Mouse (Mus musculus) heart, adult 8-10 months (tissue): ENCODE results near the gene Tmc4. TPM values are rescaled to one million over a fixed set of nuclear protein-coding genes. Genes with fewer than 3 reads are reported as not detected.
"Not testable (repeated sequence)": the region's sequence is repeated elsewhere in the genome, so short reads cannot be mapped to it uniquely, and the experiment has no call there.

Experiments used
- DNase-seq: peaks from one replicate; pipeline ENCODE4 v3.0.0; 2022; ENCODE audit warnings: low spot score
- total RNA-seq, 4 experiments: library from RNA; stranded (reverse); gene quantifications; 2 replicates each; pipeline ENCODE4 v1.2.4; 2022

Gene Tmc4
- 1 to 10 TPM in 1 of 4 experiments, under 1 TPM in 3; 0.66 to 1.1 (median 0.80) TPM for total RNA-seq

GRCm38 (mm10) chr7:3677342-3677741 lies at the start of gene Tmc4:
Gene Tmc4, minus strand, starts transcription at chr7:3677553.
- DNase-seq: no peak

- not testable (repeated sequence) for DNase-seq
These were observed 48.1 kb upstream of the Tmc4 start for GRCm38 (mm10) chr7:3725459-3725858.

DNA sequence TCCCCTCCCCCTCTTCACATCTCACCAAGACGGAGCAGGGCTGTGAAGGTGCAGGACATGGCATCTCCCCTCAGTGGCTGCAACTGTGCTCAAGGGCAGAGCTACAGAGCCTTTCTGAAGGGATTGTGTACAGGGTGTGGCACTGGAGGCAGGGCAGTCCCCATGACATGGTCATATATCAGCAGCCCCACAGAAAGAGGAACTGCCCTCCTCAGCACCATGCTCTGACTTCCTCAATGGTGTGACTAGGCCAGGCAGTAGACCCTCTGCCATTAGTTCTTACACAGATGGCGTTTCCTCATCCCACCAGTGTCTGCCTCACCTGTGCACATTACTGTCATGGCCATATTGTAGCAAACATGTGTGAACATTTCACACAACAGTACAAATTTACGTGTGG lies 42.9 kb upstream of the Tmc4 start, which contains the start of gene Pirb:
Pirb (minus strand) TSS at position 124 of the 400 bp plus-strand sequence.
- not testable (repeated sequence) for DNase-seq

DNA sequence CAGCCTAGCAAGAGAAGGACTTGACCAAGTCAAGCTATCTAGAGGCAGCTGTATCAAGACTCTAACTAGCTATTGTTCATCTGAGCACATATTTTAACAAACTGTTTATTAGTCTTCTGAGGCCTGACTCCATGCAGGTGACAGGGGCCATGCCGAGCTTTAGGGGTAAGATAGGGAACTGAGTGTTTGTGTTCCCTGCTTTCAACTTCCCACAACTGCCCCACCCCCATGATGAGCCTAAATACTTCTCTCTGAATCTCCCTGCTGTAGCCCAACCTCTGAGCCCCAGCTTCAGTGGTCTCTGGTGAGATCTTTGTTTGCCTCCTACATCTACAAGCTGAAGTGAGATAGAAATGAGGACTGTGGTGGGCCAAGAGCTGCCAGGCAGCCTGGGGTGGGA lies 37.9 kb upstream of the Tmc4 start:
- DNase-seq: no peak

DNA sequence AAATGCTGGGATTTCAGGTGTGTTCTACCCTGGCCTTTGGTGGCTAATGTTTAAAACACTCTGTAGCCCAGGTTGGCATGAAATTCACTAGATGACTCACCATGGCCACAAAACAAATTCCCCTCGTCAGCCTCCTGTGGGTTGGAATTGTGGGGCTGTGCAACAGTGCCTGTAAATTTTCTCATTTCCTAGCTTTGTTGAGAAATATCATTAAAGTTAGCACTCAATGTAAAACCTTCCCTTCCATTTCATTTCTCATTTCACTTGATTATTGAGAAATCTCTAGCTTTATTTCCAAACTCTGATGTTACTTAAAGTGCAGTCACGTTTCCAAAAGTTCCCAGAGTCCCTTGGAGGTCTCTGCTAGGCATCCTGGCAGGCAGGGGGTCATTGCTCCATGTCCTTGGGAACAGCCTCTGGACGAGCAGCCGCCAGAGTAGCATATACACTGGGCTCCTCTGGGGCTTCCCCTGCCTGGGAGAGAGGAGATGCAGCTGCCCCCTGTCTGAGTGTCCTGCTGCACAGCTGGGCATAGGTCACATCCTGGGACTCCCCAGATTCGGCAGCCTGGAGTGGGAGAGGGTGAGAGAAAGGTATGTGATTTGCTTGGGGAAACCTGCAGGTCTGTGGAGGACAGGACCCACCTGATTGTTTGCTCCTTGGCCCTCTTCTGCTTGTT lies 35.0 kb upstream of the Tmc4 start:
- DNase-seq: no peak

- no peak for DNase-seq
These were observed 31.6 kb upstream of the Tmc4 start for GRCm38 (mm10) chr7:3709000-3709399.

GRCm38 (mm10) chr7:3708447-3708980 lies 31.2 kb upstream of the Tmc4 start:
- not testable (repeated sequence) for DNase-seq

GRCm38 (mm10) chr7:3707568-3708413 lies 30.4 kb upstream of the Tmc4 start:
- no peak for DNase-seq

GRCm38 (mm10) chr7:3707027-3707426 lies 29.7 kb upstream of the Tmc4 start:
- DNase-seq: no peak

GRCm38 (mm10) chr7:3706343-3706934 lies 29.1 kb upstream of the Tmc4 start:
- DNase-seq: no peak

DNA sequence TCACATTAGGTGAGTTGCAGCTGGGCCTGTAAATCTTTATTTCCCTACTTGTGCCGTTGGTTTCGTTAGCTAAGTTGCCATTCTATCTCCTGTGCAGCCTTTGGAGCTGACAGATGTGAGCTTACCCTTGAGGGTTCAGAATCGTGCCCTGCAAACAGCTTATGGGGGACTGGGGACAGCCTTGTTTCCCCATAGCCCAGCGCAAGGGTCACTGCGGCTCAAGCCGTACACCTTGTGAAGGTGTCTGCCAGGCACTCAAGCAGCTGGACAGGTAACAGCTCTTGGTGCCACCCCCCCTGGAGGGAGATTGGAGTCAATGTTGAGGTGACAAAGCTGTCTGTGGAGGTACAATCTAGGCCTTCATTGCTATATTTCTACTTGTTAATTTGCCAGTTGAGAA lies 28.6 kb upstream of the Tmc4 start:
- DNase-seq: no peak

DNA sequence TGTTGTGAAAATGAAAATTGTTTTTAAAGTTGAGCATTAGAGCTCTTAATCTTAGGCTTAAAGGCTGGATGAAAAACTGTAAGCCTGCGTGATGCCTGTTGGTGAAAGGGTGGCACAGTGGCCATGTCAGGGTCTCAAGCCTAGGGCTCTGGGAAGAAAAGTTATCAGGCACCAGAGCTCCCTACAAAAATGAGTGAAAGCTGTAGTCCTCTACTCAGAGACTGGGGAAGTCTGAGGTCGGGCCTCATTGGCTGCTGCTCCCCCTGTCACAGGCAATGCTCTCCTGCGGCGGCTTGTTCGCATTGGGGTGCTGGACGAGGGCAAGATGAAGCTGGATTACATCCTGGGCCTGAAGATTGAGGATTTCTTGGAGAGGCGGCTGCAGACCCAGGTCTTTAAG lies 28.1 kb upstream of the Tmc4 start:
- not testable (repeated sequence) for DNase-seq

GRCm38 (mm10) chr7:3704475-3704874 lies 27.1 kb upstream of the Tmc4 start:
- DNase-seq: no peak

DNA sequence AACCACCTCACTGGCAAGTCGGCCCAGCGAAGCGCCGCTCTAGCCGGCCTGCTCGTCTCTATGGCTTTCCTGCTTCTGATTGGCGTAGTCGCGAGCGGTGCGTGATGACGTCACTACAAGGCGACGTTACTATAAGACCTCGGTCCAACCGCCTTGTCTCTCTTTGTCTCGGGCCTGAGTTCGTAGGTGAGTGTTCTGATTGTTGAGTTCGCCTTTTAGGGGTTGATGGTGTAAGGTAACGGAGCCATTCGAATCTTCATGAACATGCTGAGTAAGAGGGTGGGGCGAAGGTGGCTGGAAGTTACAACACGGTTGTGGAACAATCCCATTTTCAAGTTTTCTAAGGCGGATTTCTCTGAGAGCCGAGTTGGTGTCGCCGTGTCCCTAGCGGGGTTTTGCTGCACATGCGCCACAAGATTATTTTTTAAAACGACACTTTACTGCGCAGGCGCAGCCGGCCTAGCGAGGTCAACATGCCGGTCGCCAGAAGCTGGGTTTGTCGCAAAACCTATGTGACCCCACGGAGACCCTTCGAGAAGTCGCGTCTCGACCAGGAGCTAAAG lies 26.6 kb upstream of the Tmc4 start, which contains the start of gene Rps9:
Rps9 (plus strand) TSS at position 115 of the 563 bp plus-strand sequence.
- peak; percentile 98 for DNase-seq

- no peak for DNase-seq
These were observed 26.0 kb upstream of the Tmc4 start for GRCm38 (mm10) chr7:3703148-3703878.

- DNase-seq: no peak
These were observed 21.1 kb upstream of the Tmc4 start for GRCm38 (mm10) chr7:3698471-3698870.

GRCm38 (mm10) chr7:3694949-3695305 lies 17.6 kb upstream of the Tmc4 start:
- DNase-seq: not testable (repeated sequence)

DNA sequence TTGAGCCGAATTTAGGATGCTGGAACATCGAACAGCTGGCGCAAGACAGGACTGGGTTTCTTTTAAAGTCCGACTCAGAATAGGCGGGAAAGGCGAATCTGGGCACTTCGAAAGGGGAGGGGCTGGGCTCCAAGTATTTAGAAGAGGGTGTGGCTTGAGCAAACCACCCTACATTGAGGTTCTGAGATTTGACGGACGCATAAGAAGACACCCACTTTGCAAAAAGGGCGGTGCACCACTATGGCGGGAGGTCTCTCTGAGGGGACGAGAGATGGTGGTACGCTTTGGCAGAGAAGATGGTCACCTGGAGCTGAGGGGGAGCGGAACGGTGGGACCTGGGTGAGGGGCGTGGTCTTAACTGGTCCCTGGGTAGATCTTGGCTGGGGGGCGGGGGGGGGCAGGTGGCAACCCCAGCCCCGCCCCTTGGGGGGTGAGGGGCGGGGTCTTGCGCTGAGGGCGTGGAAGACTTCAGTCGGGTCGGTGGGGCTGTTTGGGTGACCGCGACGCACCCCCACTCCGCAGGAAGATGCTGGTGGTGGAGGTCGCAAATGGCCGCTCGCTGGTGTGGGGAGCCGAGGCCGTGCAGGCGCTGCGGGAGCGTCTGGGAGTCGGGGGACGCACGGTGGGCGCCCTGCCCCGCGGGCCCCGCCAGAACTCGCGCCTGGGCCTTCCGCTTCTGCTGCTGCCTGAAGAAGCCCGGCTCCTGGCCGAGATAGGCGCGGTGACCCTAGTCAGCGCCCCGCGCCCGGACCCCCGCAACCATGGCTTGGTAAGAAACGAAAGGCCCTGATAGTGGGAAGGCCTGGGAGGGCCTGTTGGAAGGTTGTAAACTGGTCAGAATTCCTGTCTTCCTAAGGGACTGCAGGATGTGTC lies 17.0 kb upstream of the Tmc4 start:
- DNase-seq: peak; percentile 71

DNA sequence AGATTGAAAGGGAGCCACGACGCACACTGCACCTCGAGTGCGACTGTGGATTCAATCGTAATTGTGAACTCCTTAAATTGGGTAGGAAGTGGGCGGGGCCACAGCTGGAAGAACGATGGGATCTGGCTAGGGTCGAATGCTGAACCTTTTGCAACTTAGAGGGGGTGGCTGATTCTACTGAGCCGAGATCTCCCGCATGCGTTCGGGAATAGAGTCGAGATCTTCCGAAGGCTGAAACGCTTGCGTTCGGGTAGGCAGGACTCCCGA lies 16.4 kb upstream of the Tmc4 start:
- no peak for DNase-seq
